Mouse (Mus musculus) E14TG2a.4 (cell line): ENCODE data around the gene Znfx1.

Source experiments
- CTCF ChIP-seq: conservative IDR thresholded peaks from 2 replicates; pipeline ENCODE4 v1.5.1; 2014; ENCODE audit warnings: low read length
- NANOG ChIP-seq: IDR thresholded peaks from 2 replicates; pipeline ENCODE4 v1.6.1; 2014; ENCODE audit warnings: borderline replicate concordance, low read length, mixed read lengths
- POU5F1 ChIP-seq: IDR thresholded peaks from 2 replicates; pipeline ENCODE4 v1.6.1; 2014; ENCODE audit warnings: low read length, borderline replicate concordance

DNA sequence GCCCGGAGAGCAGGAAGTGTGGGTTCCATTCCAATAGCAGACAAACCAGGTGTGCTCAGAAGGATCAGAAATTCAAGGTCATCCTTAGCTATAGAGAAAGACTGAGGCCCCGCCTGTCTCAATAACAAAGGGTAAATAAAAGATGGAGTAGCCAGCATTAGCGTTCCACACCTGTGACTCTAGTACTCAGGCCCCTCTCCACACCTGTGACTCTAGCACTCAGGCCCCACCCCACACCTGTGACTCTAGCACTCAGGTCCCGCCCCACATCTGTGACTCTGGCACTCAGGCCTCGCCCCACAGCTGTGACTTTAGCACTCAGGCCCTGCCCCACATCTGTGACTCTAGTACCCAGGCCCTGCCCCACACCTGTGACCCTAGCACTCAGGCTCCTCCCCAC lies 11.8 kb upstream of the Znfx1 start:
- no peak for TF ChIP-seq CTCF
- TF ChIP-seq NANOG, result no peak
- no peak for TF ChIP-seq POU5F1
